Mouse (Mus musculus) adrenal gland, adult (tissue): Measurements from ENCODE around the gene Cntnap1.
"Not testable (repeated sequence)": the region's sequence is repeated elsewhere in the genome, so short reads cannot be mapped to it uniquely, and the experiment has no call there.

Experiments
- DNase-seq, 2 experiments: peaks; one replicate each; pipeline ENCODE4 v3.0.0; 2022 to 2023; ENCODE audit warnings: low spot score in 1 of 2; ENCODE audit not compliant: inconsistent age in 2 of 2

Cntnap1 gene

DNA sequence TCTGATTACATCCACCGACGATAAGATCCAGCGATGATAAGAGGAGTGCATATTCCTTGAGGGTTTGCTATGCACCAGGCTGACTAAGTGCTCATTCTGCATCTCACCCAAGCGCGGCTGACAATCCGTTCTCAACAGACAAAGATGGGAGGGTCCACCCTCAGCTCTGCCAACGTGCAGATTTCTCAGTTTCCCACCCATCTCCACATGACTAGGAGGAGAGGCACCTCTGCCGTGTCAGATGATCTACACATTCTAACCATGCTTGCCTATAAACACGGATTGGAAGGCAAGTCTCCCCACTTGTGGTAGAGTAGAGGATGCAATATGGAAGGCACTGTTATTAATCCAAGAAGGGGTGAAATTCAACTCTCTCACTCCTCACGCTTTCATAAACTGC lies 21.6 kb upstream of the Cntnap1 start:
- DNase-seq, result no peak

- peak; percentile 64 to 88 for DNase-seq
Observed at GRCm38 (mm10) chr11:101149178-101150105, 20.9 kb upstream of the Cntnap1 start.

DNA sequence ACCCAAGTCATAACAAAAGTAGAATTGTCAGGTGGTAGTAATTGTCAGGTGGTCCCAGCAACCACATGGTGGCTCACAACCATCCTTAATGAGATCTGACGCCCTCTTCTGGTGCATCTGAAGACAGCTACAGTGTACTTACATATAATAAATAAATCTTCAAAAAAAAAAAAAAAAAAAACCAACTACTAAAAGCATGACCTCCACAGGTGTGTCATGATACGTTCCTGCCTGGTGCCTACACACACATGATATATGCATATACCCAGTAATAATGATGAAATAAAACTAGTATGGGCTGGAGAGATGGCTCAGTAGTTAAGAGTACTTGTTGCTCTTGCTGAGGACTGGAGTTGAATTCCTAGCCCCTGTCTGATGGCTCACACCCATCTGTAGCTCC lies 19.3 kb upstream of the Cntnap1 start:
- no peak for DNase-seq

GRCm38 (mm10) chr11:101152825-101153224 lies 17.5 kb upstream of the Cntnap1 start:
- DNase-seq, result no peak

- DNase-seq, result no peak
Observed at GRCm38 (mm10) chr11:101154648-101155047, 15.7 kb upstream of the Cntnap1 start.

GRCm38 (mm10) chr11:101155151-101155550 lies 15.2 kb upstream of the Cntnap1 start:
- DNase-seq, result no peak

DNA sequence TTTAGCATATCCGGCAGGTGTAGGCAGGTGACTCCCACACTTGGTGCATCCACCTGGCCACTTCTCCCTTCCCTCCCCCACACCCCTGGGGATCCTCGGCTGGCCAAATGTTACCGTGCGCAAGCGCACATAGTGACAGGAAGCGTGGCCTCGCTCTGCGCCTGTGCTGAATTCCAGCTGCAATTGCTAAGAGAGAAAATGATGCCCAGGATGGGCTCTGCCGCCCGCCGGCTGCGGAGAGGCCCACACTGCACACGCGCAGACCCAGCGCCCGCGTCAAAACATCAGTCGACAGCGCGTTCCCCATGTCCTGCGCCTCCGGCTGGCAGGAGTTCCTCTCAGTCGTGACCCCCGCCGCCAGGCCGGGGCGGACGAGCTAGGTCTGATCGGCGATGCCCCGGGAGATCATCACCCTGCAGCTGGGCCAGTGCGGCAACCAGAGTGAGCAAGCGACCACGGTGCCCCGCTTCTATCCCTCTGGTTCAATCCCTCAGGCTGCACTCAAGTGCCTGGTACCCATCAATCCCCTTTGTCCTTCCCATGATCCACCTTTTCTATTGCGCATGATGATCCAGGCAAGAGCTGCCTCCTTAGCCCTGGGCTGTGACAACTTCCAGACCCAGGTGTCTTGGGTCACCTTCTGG lies 14.5 kb upstream of the Cntnap1 start, which contains the start of gene Tubg2:
Gene Tubg2 (plus strand): TSS at position 180 of the 644 bp plus-strand sequence.
- peak; percentile 71 to 84 for DNase-seq

DNA sequence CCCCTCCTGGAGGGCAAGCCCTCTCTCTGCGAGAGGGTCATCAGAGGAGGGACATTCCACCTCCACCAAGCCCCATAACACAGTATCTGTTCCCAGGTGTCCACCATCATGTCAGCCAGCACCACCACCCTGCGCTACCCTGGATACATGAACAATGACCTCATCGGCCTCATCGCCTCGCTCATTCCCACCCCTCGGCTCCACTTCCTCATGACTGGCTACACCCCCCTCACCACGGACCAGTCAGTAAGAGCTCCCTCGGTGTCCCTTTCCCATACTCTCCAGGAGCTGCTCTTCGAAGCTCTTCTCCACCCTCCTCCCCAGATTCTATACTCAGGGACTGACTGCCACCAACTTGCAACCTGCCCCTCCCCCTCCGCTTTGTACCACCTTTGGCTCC lies 10.2 kb upstream of the Cntnap1 start:
- not testable (repeated sequence) for DNase-seq

GRCm38 (mm10) chr11:101160981-101161505 lies 9.3 kb upstream of the Cntnap1 start:
- DNase-seq, result not testable (repeated sequence)

- DNase-seq, result no peak
Observed at GRCm38 (mm10) chr11:101161551-101161950, 8.8 kb upstream of the Cntnap1 start.

GRCm38 (mm10) chr11:101162301-101162700 lies 8.0 kb upstream of the Cntnap1 start:
- DNase-seq, result peak; percentile 56 to 82

- peak in 1 of 2 experiments; percentile 76 for DNase-seq
Observed at GRCm38 (mm10) chr11:101162772-101163171, 7.6 kb upstream of the Cntnap1 start.

GRCm38 (mm10) chr11:101163476-101164350 lies 6.6 kb upstream of the Cntnap1 start:
- no peak for DNase-seq

GRCm38 (mm10) chr11:101164351-101164665 lies 6.0 kb upstream of the Cntnap1 start:
- DNase-seq, result no peak

GRCm38 (mm10) chr11:101164677-101165580 lies 5.4 kb upstream of the Cntnap1 start:
- no peak for DNase-seq

- no peak for DNase-seq
Observed at GRCm38 (mm10) chr11:101166357-101166756, 4.0 kb upstream of the Cntnap1 start.

GRCm38 (mm10) chr11:101167211-101167962 lies 2.9 kb upstream of the Cntnap1 start:
- DNase-seq, result no peak

- peak in 1 of 2 experiments; percentile 51 for DNase-seq
Observed at GRCm38 (mm10) chr11:101167963-101168300, 2.4 kb upstream of the Cntnap1 start.

DNA sequence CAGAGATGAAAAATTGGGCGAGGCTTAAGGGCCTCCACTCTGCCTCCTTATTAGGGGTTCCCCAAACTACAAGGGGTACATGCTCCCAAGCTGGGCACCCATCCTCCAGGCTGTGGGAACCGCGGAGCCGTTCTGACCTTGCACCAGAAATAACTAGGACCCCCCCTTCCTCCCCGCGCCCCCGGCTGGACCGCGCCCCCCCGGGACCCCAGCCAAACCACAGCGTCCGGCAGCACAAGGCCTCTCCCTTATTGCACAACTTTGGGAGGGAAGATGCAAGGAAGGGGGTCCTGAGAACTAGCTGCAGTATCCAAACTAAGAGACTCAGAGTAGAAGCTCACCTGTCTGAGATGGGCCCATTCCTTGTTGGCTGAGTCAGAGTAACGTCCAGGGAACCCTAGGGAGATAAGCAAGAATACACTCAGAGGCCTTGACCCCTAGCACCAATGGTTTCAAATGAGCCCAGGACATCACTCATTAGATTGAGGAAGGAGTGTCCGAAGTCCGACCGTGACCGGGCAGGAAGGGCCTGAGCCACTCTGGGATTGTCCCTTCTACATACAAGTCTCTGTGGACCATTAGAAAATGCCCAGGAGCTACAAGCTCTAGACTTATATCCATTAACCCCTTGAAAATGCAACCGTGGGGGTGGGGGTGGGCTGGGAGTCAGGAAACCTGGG lies 1.9 kb upstream of the Cntnap1 start:
- peak; percentile 65 to 86 for DNase-seq
